Mouse (Mus musculus) midbrain, embryonic 11.5 days (tissue): ENCODE measurements around the gene Col9a1. TPM values are rescaled to one million over a fixed set of nuclear protein-coding genes. Genes with fewer than 3 reads are reported as not detected.

Experiments used
- ATAC-seq: fragments of 200-750 bp; cut with Nextera tagmentation; 2 replicates; pipeline ENCODE4 v1.8.0; 2017; ENCODE audit warnings: moderate TSS enrichment, moderate library complexity; ENCODE audit not compliant: low FRiP score
- DNase-seq: peaks from one replicate; pipeline ENCODE4 v3.0.0; 2015; ENCODE audit warnings: low spot score; ENCODE audit errors: missing footprints
- H3K27ac ChIP-seq: fragments of 300-500 bp; sonication (generic); 2 replicates; pipeline ENCODE4 v1.5.1; 2014; ENCODE audit warnings: low read depth, low read length
- H3K27me3 ChIP-seq: fragments of 300-500 bp; sonication (generic); 2 replicates; pipeline ENCODE4 v1.6.1; 2014; ENCODE audit warnings: mild to moderate bottlenecking, low read length, moderate library complexity, mixed read lengths; ENCODE audit not compliant: control insufficient read depth, insufficient read depth
- H3K36me3 ChIP-seq: fragments of 300-500 bp; sonication (generic); 2 replicates; pipeline ENCODE4 v1.6.1; 2014; ENCODE audit warnings: mild to moderate bottlenecking, low read length, moderate library complexity, mixed read lengths; ENCODE audit not compliant: control insufficient read depth, insufficient read depth
- H3K4me1 ChIP-seq: fragments of 300-500 bp; sonication (generic); 2 replicates; pipeline ENCODE4 v1.6.1; 2014; ENCODE audit warnings: low read length; ENCODE audit not compliant: control insufficient read depth, insufficient read depth
- H3K4me2 ChIP-seq: fragments of 300-500 bp; sonication (generic); 2 replicates; pipeline ENCODE4 v1.6.1; 2014; ENCODE audit warnings: mild to moderate bottlenecking, moderate library complexity
- H3K4me3 ChIP-seq: fragments of 300-500 bp; sonication (generic); 2 replicates; pipeline ENCODE4 v1.5.1; 2014; ENCODE audit warnings: low read depth, low read length
- H3K9ac ChIP-seq: fragments of 300-500 bp; sonication (generic); 2 replicates; pipeline ENCODE4 v1.6.1; 2014; ENCODE audit warnings: low read length
- H3K9me3 ChIP-seq: fragments of 300-500 bp; sonication (generic); 2 replicates; pipeline ENCODE4 v1.6.1; 2016; ENCODE audit warnings: low read length; ENCODE audit not compliant: control insufficient read depth
- WGBS: fragments of 180-500 bp; shearing (Covaris S2); extraction: QIAGEN DNeasy Blood & Tissue Kit; methylation state at CpG from one replicate; pipeline ENCODE4 v1.1.7; 2014; 5-methylcytosine and 5-hydroxymethylcytosine counted together
- polyA plus RNA-seq: library from polyadenylated mRNA; unstranded; fragments of >200 nt; fragmentation: Nextera tagmentation; extraction: Ambion mirVana; gene quantifications from 2 replicates; pipeline ENCODE4 v1.2.1, GENCODE M21; 2014

The Col9a1 gene
- polyA plus RNA-seq, 1 experiment from 2014 or later: 8.6 TPM

DNA sequence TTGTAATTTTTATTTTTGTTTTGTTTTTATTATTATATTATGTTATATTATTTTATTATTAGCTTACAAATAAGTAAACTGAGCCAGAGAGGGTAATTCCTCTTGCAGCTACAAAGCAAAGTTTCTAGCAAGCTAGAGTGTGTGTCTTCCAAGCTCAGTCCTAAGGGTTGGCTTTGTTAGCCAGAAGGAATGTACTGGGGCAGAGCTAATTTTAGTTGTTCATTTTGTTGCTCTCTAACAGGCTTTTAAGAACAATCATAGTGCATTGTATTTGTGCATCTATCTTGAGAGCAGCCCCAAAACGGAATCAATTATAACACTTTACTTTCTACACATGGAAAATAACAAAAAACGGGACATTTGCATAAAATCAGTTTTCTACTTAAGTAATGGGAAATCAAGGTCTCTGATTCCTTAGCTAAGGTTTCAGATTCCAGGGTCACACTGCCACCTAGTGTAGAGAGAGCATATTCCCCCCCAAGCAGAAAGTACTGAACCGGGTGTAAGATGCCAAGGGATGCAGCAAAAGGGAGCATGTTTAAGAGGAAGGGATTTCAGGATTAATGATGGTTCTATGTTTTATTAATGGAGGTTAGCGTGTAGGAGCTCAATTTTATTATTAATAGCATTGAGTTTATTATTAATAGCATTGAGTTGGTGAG, 6.1 kb upstream of the Col9a1 start:
- WGBS: 4% methylated on average over 4 of the region's 4 CpGs
- no peak overlapping the region for H3K4me3 ChIP-seq
- no peak overlapping the region for H3K4me2 ChIP-seq
- H3K9me3 ChIP-seq: no peaks in the 10 kb centered on the region
- H3K4me1 ChIP-seq: no peaks in the 10 kb centered on the region
- ATAC-seq (peak; percentile 73; the same call in 1 of the 2 replicates), DNase-seq (peak; percentile 92)
- no peak overlapping the region for H3K9ac ChIP-seq
- H3K27me3 ChIP-seq: no peaks in the 10 kb centered on the region
- no peaks in the 10 kb centered on the region for H3K36me3 ChIP-seq
- no peak overlapping the region for H3K27ac ChIP-seq

GRCm38 (mm10) chr1:24171898-24172297, 5.5 kb upstream of the Col9a1 start:
- H3K4me2 ChIP-seq: no peak overlapping the region
- no peaks in the 10 kb centered on the region for H3K27me3 ChIP-seq
- ATAC-seq: peak; percentile 64; the same call in 1 of the 2 replicates
- H3K4me3 ChIP-seq: no peak overlapping the region
- DNase-seq: peak; percentile 79
- no peak overlapping the region for H3K9ac ChIP-seq
- no peaks in the 10 kb centered on the region for H3K36me3 ChIP-seq
- H3K27ac ChIP-seq: no peak overlapping the region
- 61% methylated on average over 1 of the region's 1 CpGs for WGBS
- H3K9me3 ChIP-seq: no peaks in the 10 kb centered on the region
- no peaks in the 10 kb centered on the region for H3K4me1 ChIP-seq

- DNase-seq: peak; percentile 10
- Histone ChIP-seq H3K4me2 (no peak overlapping the region), H3K9ac (no peak overlapping the region), H3K27me3 (no peaks in the 10 kb centered on the region), H3K4me1 (no peaks in the 10 kb centered on the region), H3K27ac (no peak overlapping the region), H3K36me3 (no peaks in the 10 kb centered on the region), H3K4me3 (no peak overlapping the region), H3K9me3 (no peaks in the 10 kb centered on the region)
- ATAC-seq: no peak
- WGBS: 58% methylated on average over 3 of the region's 3 CpGs
Observed at GRCm38 (mm10) chr1:24172656-24173055, 4.8 kb upstream of the Col9a1 start.

DNA sequence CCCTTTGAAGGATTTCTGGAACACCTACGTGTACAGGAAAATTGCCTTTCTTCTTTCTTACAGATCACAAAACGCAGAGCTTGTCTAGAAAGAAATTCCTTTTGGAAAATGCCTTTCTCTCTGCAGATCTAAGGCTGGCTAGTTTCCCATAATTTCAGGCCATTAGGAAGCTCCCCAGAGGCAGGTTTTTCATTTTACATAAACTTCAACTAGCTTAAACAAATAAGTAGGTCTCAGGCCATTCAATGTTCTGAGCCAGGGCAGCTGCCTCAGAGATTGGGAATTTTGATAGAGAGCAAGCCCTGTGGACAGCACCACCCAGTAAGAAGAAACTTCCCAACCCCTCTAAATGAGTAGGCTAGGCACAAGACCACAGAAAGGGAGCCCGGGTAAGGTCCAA, 1.6 kb upstream of the Col9a1 start:
- Histone ChIP-seq H3K9ac (no peak overlapping the region), H3K27ac (no peak overlapping the region), H3K4me1 (no peaks in the 10 kb centered on the region), H3K4me3 (no peak overlapping the region), H3K36me3 (no peaks in the 10 kb centered on the region), H3K27me3 (no peaks in the 10 kb centered on the region), H3K9me3 (no peaks in the 10 kb centered on the region), H3K4me2 (no peak overlapping the region)
- DNase-seq: peak; percentile 51
- ATAC-seq: no peak
- WGBS: 82% methylated on average over 3 of the region's 3 CpGs

DNA sequence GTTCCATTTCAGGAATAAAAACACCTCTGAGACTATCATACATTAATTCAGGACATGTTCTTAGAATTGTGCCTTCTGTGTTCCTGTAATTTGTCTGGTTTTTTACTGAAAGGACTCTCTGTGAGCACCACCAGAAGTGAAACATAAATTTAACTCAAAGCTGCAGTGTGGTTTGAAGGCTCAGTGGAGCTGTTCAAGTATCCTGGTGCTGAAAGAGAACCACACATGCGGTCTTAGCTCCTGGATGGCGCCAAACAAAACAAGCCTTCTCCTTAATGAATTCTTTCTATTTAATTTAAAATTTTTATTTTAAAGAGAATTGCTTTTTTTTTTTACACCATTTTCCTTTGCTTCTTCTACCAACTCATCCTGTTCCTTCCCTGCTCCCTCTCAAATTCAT, 2.4 kb downstream of the Col9a1 start:
- DNase-seq: peak; percentile 71

DNA sequence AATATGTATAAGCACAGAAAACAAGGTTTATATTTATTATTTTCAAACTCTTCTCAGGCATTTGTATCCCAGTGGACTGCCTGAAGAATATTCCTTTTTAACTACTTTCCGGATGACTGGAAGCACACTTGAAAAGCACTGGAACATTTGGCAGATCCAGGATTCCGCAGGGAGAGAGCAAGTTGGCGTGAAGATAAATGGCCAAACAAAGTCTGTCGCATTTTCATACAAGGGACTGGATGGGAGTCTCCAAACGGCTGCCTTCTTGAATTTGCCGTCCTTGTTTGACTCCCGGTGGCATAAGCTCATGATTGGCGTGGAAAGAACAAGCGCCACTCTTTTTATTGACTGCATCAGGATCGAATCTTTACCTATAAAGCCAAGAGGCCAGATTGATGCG, 7.6 kb downstream of the Col9a1 start:
- ATAC-seq (no peak), DNase-seq (no peak)
- Histone ChIP-seq H3K27me3 (no peaks in the 10 kb centered on the region), H3K9me3 (no peaks in the 10 kb centered on the region), H3K4me3 (no peak overlapping the region), H3K9ac (no peak overlapping the region), H3K4me1 (no peaks in the 10 kb centered on the region), H3K4me2 (no peak overlapping the region), H3K27ac (no peak overlapping the region), H3K36me3 (no peaks in the 10 kb centered on the region)
- WGBS: 78% methylated on average over 11 of the region's 11 CpGs

More for the DNA sequence above, 2.4 kb downstream of the Col9a1 start:
- H3K4me2 ChIP-seq: no peak overlapping the region
- H3K9ac ChIP-seq: no peak overlapping the region
- no peaks in the 10 kb centered on the region for H3K36me3 ChIP-seq
- H3K4me3 ChIP-seq: no peak overlapping the region
- ATAC-seq: no peak
- H3K27me3 ChIP-seq: no peaks in the 10 kb centered on the region
- H3K27ac ChIP-seq: no peak overlapping the region
- WGBS: 76% methylated on average over 2 of the region's 2 CpGs
- no peaks in the 10 kb centered on the region for H3K9me3 ChIP-seq
- H3K4me1 ChIP-seq: no peaks in the 10 kb centered on the region

DNA sequence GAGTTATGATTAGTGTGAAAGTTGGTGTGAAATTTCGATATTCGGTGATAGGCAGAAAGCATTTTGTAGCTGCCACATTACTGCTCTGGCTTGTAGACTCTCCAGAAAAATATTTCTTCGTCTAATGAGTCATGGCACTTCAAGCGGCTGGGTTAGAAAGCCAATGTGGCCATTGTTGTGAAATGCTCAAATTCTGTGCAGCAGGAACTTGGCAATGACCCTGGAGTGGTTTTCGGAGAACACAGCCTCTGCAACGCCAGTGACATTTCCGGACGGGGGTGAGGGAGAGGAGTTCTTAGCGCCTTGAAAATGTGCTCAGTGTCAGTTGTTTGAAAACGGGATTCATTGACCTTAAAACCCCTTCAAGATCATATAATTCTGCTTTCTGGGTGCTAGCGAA, 9.6 kb downstream of the Col9a1 start:
- Histone ChIP-seq H3K9ac (no peak overlapping the region), H3K36me3 (no peaks in the 10 kb centered on the region), H3K4me2 (no peak overlapping the region), H3K9me3 (no peaks in the 10 kb centered on the region), H3K4me3 (no peak overlapping the region), H3K4me1 (no peaks in the 10 kb centered on the region), H3K27me3 (no peaks in the 10 kb centered on the region), H3K27ac (no peak overlapping the region)
- 87% methylated on average over 11 of the region's 11 CpGs for WGBS
- ATAC-seq (no peak), DNase-seq (no peak)

DNA sequence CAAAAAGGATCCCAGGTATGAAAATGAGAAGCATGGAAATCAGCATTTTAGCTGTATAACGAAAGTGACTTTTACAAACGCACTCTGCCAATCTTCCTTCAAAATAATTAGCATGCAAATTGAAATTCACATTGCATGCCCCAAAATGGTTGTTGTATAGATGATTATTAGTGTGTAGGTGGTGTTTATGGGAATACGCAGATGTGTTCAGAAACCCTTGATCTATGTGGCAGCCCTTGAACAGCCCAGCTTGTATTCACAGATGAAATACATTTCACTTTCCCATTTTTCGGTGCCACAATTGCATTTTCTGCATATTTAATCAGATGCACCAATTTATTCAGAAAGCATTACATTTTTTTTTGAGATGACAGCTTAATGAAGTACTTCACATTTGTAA, 14.3 kb downstream of the Col9a1 start:
- no peak for ATAC-seq
- DNase-seq: no peak
- Histone ChIP-seq H3K9ac (no peak overlapping the region), H3K4me2 (no peak overlapping the region), H3K36me3 (no peaks in the 10 kb centered on the region), H3K9me3 (no peaks in the 10 kb centered on the region), H3K27me3 (no peaks in the 10 kb centered on the region), H3K27ac (no peak overlapping the region), H3K4me1 (no peaks in the 10 kb centered on the region), H3K4me3 (no peak overlapping the region)
- WGBS: 92% methylated on average over 4 of the region's 4 CpGs

DNA sequence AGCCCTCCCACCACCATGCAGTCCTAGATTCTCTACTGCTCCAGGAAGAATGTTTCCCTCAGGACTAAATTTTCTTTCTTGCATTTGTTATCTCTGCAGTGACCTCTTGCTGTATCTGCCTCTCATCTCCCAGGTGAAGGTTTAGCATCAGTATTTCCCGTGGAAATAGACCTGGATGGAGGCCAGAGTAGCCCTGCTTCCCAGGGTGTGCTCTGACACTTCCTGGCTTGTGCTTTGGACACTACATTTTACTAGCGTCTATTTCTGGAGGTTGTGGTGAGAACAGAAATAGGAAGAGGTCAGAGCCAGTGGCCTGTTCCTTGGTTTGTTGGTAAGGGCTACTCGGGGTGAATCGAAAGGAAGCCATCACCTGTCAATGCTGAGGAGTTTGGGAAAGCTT, 16.7 kb downstream of the Col9a1 start:
- ATAC-seq: no peak
- 76% methylated on average over 4 of the region's 4 CpGs for WGBS

More for the DNA sequence above, 16.7 kb downstream of the Col9a1 start:
- no peaks in the 10 kb centered on the region for H3K27me3 ChIP-seq
- DNase-seq: no peak
- no peak overlapping the region for H3K4me2 ChIP-seq
- H3K36me3 ChIP-seq: no peaks in the 10 kb centered on the region
- no peaks in the 10 kb centered on the region for H3K4me1 ChIP-seq
- no peak overlapping the region for H3K9ac ChIP-seq
- no peaks in the 10 kb centered on the region for H3K9me3 ChIP-seq
- no peak overlapping the region for H3K4me3 ChIP-seq
- H3K27ac ChIP-seq: no peak overlapping the region
